Mouse (Mus musculus) bone marrow macrophage, adult 2 months (primary cell): ENCODE data around the gene Igf1r.

Experiments used
- CTCF ChIP-seq: IDR thresholded peaks from 2 replicates; pipeline ENCODE4 v1.5.1; 2012; ENCODE audit warnings: low read depth, mild to moderate bottlenecking, low read length, moderate library complexity
- POLR2A ChIP-seq: IDR thresholded peaks from 2 replicates; pipeline ENCODE4 v1.6.1; 2012; ENCODE audit warnings: mild to moderate bottlenecking, low read depth, low read length, borderline replicate concordance

GRCm38 (mm10) chr7:68020556-68020955, 67.9 kb downstream of the Igf1r start:
- TF ChIP-seq CTCF (no peak), POLR2A (no peak)
